Mouse (Mus musculus): ENCODE measurements around the gene Rab8b.

The Rab8b gene

DNA sequence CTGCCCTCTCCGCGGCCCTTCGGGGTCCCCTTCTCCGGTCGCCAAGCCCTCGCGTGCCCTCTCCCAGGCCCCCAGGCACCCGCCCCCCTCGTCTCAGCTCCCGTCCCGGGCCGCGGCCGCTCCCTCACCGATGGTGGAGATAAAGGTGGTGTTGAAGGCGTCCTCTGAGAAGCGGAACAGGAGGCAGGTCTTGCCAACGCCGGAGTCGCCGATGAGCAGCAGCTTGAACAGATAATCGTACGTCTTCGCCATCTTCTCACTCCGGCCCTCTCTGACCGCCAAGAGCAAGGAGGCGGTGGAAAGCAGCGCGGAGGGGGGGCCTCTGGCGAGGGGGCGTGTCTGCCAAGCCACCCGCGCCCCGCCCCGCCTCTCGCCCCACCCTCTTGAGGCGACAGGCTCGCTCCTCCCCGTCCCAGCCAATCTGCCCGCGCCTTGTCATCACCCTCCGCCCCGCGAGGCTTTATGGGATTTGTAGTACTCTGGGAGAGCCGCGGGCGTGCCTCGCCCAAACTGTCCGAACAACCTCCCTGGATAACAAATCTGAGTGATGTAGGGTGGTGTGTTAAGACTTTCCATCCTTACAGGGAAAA lies at the start of gene Rab8b:
Gene Rab8b (minus strand): TSS at position 306 of the 590 bp plus-strand sequence.
- DNase-seq (ENCODE audit: low spot score): peak; percentile 87

DNA sequence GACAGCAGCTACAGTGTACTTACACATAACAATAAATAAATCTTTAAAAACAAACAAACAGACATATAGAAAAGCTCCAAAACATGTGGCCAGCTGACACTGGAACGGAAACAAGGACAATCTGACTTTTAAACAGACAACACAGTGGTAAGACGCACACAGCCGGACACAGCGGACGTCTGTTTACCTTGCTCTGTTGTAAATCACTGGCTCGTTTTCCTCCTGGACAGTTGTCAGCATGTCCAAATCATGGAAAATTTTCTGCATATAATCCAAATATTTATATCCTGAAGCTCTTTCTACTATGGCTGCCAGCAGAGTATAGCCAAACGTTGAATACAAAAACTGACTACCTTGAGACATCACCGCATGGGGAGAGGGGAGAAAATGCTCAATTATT lies 48.0 kb upstream of the Rab8b start:
- DNase-seq (ENCODE audit: low spot score): no peak

DNA sequence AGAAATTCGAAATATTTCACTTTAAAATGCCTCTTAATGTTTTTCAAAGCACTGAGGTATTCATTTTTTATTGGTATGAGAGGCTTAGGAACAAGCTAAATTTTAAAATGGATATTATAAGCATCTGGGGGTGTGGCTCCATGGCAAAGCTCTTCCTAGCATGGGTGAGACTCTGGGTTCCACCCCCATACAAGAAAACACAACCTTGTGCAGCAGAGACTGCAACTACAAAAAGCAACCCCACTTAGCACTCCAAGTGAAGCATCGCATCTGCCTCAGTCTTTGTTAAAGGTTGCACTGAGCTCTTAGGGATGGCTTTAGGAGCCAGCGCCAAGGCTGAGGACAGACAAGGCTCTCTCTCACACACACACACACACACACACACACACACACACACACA lies 42.0 kb upstream of the Rab8b start:
- no peak for DNase-seq (ENCODE audit: low spot score)

DNA sequence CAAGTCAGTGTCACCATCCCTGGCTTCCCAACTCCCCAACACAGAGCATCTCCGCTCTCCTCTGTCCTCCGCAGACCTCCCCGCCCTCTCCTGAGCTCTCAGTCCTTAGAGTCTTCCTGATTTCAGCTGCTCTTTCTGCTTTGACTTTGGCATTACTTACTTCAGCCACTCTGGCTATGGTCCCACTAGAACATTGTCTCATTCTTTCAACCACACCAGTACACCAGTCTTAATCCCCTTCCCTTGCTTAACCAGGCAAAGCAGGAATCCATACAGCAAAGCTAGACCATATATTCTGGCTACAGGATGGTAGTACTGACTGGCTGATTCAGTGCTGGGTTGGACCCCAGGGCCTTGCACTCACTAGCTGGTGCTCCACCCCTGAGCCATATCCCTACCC lies 38.0 kb upstream of the Rab8b start:
- no peak for DNase-seq (ENCODE audit: low spot score)

DNA sequence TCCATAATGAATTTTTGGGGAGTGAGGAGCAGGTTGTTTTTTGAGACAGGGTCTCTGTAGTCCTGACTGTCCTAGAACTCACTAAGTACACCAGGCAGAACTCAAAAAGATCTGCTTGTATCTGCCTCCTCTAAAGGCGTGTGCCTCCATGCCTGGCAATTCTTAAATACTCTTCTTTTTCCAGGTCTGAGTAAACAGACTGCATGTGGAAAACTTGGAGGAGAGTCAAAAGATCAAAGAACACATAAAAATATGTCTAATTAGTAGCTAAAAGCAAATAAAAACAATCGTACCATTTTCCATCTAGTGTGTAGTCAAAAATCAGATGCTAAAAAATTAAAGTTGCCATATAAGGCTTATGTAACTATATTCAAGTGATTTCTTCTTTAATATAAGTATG lies 33.4 kb upstream of the Rab8b start:
- DNase-seq (ENCODE audit: low spot score): no peak

DNA sequence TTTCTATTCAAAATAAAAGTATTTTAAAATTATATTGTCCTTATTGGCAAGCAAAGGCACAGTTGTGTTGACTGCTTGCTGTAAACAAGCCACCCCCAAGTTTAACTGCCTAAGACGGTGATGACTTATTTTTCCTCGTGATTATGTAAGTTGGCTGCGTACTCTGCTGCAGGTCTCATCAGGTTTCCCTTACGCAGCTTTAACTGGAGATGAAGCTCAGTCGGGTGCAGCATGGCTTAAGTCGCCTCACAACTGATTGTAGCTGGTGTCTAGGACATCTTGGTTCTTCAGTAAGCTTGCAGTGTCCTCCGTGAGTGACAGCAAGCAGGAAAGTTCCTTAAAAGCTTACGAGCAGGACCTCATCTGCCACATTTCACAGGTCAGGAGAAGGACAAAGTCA lies 32.8 kb upstream of the Rab8b start:
- DNase-seq (ENCODE audit: low spot score): no peak

DNA sequence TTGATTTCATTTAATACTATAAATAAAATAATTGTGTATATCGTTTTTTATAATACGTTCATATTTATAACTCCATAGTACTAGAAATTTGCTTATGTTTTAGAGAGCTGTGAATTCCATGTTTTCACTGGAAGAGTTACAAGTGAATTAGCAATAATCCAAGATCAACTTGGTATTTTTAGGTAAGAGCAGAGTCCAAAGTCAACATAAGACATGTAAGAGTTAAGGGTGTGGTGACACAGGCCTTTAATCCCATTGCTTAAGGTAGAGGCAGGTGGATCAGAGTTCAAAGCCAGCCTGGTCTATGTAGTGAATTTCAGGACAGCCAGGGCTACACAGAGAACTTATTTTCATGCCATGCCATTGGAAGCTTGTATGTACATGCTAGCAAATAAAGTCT lies 29.0 kb upstream of the Rab8b start:
- no peak for DNase-seq (ENCODE audit: low spot score)

DNA sequence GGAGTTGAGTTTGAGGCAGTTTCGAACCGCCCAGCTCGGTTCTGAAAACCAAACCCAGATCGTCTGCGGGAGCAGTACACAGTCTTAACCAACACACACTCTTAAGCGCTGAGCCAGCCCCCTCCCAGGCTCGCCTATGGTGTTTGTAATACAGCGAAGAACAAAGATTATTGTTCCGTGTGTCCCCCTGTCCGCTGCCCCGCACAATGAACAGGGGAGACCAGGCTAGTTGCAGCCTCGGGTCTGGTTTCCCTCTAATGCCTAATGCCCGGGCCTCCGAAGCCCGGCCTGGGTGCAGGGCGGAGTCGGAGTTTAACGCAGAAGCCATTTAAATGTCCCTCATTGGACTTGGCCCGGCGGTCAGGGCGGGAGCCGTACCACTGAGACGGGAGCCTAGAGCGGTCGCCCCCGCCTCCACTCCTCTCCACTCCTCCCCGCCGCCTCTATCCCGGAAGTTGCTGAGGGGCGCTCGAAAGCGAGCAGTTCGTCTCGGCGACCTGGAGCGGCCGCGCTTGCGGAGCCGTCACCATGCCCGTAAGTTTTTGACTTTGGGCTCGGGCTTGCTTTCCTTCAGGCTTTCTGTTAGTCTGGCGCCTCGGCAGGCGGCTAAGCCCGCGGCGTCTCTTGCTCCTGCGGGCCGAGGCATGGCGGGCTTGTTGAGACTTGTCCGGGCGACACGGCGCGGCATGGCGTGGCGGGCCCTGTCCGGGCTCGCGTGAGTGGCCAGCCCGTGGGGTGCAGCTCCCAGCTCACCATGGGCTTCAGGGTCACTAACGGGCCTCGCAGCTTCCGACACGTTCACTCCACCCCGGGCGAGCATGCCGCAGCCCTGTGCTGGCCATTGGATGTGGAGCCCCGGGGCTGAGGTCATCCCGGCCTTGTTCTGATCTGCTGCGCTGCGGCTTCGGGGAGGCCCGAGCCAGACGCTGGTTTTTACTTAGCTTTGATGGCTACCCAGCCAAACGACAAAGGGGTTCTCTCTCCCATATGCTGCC lies 26.5 kb upstream of the Rab8b start, which contains the start of gene Rps27l:
Gene Rps27l (plus strand): TSS at position 440 of the 995 bp plus-strand sequence.
- peak; percentile 84 for DNase-seq (ENCODE audit: low spot score)

DNA sequence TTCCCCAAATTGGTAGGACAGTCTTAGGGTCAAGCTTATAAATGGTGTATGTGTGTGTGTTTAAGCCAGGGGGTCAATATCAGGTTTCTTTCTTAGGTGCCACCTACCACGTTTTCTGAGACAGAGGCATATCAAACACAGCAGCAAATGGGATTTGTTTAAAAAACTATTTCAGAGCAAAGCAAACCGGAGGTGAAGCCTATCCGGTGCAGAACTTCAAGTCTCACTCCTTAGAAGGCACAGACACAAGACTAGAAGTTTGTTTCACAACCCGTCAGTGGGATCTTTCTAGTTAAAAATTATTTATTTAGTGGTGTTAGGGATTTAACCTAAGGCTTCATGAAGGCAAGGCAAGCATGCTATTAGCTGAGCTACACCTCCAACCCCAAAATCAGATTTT lies 25.7 kb upstream of the Rab8b start:
- DNase-seq (ENCODE audit: low spot score): no peak

DNA sequence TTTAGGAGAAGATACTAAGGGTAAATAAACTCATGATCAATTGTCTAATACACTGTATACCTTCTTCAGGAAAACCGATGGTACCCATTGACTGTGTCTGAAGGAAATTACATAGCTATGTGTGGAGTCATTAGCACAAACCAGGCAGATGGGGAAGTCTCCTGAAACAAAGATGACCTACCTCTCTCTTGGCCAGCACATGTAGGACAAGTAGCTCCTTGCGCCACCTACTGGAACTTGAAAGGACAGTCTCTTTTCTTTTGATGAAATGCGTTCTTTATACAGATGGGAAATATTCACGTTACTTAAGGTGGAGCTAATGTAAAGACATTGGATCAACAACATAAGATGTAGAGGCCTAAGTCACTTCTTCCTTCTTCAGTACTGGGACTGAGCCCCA lies 19.3 kb upstream of the Rab8b start:
- no peak for DNase-seq (ENCODE audit: low spot score)

DNA sequence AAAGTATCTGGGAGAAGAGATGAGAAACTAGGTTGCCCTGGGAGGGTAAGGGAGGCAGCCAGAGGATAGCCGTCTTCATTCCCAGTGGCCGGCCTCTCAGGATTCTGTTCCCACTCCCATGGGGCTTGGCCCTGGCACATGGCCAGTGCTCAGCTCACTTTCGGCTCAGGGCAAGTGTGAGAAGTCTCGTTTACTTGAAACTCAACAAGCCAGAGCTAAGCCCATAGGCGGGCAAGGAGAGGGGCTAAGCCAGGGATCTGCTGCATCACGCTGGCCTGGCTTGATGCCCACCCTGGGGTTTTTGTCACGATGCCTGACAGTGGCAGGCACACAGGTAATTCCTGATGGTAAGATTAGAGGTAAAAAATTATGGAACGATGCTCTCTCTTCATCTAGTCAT lies 18.0 kb upstream of the Rab8b start:
- peak; percentile 29 for DNase-seq (ENCODE audit: low spot score)

DNA sequence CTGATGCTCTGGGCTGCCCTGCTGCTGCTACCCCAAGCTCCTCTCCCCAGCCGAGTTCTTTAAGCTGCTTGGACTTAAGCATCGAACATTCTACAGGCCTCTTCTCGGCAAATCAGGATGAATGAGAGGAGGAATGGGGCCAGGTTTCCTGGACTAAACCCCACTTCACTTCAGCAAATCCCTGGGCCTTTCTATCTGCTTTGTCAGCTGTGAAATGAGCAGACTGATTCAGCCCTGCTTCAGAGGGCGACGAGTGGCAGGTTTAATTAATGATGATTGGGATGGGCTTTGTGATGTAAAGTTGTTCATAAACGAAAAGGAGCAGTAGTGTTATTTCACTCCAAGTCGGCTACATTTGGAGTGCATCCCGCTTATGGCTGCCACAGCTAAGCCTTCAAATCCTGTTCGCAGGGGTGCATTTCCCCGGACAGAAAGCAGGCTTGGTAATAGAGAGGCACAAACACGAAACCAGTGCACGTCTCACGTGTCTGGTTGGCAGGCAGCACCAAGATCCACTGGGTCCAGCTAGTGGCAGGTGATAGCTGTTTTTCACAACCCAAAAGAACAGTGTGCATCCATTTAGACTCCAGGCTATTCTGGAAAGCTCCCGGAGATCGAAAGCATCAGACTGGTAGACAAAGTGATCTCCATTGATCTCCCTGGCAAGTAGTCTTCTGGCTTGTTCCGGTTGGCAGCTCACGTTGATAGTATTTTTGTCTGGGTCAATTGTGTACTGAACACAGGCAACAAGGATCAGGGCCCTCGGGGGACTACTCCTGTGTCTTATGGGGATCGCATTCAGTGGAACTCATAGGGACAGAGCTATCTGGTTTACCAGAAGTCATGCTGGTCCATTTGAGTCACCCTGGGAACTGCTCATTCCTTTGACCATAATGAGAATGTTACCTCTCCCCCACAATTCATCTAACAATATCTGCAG lies 14.7 kb upstream of the Rab8b start:
- no peak for DNase-seq (ENCODE audit: low spot score)

DNA sequence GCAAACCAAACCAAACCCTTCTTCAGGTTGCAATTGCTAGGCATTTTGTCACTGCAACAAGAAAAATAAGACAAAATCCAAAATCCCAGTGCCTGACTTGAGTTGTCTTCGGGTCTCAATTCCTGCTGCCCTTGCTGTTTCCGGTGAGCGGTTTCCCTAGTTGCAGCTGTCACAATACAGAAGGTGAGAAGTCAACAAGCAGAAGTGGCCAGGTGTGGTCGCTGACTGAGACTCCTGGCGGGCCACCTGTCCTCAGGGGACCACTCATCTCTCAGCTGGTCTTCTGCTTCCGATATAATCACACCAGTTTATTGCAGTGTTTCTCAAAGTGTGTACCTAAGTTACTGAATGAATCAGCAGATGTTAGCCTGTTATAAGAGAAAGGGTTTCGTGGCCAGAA lies 10.9 kb upstream of the Rab8b start:
- no peak for DNase-seq (ENCODE audit: low spot score)

DNA sequence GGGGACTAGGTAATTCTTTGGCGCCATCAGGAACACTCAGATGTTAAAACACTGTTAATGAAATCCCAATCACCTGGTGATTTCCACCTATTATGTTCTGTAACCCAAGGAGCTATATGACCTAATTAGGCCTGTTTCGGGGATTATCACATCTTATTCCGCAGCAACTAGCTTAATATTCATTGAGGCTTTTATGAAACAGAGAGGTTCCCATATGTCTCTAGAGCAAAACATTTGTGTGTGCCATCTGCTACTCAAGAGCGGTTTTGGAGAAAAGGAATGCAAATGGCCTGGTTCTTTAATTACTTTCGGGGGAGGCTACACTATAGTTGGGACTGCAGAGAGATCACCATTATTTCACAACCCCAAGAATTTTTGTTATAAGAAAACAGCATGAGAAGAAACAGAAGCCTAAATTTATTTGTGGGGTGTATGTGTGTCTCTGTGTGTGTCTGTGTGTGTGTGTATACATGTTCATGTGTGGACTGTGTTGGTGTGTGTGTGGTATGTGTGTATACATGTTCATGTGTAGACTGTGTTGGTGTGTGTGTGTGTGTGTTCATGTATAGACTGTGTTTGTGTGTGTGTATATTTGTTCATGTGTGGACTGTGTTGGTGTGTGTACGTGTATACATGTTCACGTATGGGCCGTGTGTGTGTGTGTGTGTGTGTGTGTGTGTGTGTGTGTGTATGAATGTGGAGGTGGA lies 8.4 kb upstream of the Rab8b start:
- DNase-seq (ENCODE audit: low spot score): no peak

DNA sequence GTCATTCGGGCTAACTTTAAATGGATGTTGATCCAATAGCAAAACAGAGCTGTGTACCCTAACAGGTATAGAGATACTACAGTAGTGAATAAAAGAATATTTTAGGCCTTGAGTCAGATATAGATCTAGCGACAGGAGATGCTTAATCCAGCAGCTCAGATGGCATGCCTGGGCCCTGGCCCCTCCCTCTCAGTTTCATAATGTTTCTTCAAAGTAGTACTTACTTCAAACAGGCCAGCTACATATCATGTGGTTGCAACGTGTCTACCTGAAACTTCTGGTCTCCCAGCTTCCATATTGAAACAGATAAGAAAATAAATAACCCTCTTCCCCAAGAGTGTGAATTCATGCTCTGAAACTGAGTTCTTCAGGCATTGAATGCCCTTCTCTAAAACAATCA lies 6.4 kb upstream of the Rab8b start:
- no peak for DNase-seq (ENCODE audit: low spot score)

DNA sequence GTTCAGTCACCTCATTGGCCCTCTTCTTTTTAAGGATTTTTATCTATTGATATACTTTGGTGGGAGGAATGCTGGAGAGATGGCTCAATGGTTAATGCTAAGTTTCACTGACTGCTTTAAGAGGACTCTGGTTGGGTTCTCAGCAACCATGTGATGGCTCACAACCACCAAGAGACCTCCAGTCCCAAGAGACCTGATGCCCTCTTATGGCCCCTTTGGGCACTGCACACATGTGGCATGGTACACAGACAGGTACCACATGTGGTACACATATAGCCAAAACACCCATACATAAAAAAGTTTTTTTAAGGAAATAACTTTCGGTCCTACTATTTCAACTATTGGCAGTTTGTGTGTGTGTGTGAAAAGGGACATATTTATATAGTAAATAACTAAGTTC lies 2.6 kb upstream of the Rab8b start:
- no peak for DNase-seq (ENCODE audit: low spot score)

DNA sequence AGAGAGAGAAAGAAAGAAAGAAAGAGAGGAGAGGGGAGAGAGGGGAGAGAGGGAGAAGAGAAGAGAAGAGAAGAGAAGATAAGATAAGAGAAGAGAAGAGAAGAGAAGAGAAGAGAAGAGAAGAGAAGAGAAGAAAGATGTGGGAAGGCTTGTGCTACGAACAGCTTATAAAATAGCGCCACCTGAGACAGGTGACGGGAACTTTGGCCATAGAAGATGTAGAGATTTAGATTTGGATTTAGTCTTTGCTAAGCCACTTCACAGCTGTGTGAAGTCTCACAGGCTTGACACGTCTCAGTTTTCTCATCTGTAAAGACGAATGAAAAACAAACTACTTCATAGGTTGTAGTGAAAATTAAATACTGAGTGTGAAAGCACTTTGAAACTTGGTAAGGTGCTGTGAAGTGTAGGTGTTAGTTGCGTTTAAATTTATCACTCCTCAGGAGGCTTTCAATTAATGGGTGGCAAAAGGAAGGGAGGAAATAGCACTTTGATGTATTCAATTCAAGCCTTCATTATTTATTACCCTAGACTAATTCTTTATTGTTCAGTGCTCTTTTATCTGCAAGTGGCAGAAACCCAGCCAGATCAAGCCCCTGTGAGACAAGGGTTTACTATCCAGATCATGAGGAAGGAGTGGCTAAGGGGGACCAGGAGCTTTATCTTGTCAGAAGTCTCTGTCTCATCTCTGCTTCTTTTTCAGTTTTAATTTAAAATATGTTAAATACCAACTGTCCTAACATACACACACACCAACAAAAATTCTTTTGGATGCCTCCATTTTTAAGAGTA lies 1.2 kb upstream of the Rab8b start:
- no peak for DNase-seq (ENCODE audit: low spot score)

DNA sequence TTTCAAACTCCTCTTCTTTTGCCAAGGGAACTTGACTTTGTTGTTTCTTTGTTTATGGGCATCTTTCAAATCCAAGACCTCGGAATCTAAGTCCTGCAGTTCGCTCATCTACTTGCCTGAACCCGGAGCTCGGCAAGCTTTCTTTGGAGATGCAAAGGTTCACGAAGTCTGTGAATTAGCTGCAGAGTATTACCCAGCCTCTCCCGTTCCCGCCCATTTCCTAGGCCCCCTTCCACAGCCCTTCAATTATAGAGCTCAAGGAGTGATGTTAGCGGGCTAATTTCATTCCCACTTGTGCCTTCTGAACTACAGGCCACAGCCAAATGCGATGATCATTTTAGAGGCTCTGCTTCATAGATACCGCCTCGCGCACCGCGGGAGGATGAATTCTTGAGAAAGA lies 494 bp upstream of the Rab8b start:
- peak; percentile 6 for DNase-seq (ENCODE audit: low spot score)

DNA sequence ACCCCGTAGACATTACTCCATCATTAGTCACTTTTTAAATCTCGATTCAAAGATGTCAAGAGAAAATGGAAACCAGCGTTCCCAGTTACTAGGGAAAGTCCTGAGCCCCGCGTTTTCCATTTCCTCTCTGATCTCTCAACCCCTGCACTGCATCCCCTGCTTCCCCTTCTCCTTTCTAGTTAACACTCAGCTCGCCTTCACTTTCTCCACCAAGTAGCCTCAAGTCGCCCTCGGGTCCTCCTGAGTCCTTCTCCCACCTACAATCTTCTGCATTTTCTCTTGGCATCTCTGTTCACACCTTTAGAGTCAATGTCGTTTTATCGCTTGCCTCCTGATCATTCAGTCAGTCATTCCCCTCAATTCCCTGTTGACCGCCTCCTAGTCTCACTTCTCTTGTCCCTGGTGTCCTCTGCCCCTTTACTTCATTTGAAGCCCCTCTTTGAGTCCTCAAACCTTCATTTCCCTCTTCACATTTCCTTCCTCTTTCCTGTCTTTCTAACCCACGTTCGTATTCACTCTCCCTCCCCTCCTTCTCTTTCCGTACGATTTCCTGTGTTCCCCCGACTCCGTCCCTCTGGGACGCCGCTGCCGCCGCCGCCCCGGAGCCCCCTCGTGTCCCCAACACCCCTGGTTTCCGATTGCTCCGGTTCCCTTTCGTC lies 686 bp downstream of the Rab8b start:
- no peak for DNase-seq (ENCODE audit: low spot score)

DNA sequence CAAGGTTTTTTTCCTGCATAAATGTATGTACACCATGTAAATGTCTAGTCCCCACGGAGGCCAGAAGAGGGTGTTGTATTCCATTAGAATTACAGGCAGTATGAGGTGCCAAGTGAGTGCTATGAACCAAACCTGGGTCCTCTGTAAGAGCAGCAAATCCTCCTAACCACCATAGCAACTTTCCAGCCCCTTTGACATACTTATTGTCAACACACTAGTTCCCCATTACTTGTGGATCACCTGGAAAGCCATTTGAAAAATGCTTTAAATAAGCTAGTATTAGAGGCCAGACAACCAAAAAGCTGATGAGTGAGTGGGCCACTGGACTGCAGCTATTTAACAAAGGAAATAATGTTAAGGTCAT lies 1.6 kb downstream of the Rab8b start:
- DNase-seq (ENCODE audit: low spot score): no peak
